Mouse (Mus musculus) intestine, embryonic 16.5 days (tissue): ENCODE measurements around the gene Mgat4d. TPM values are rescaled to one million over a fixed set of nuclear protein-coding genes. Genes with fewer than 3 reads are reported as not detected.

Experiments
- ATAC-seq: fragments of 200-750 bp; cut with Nextera tagmentation; 2 replicates; pipeline ENCODE4 v1.8.0; 2017; ENCODE audit warnings: moderate TSS enrichment, moderate library complexity
- H3K27ac ChIP-seq: fragments of 300-500 bp; sonication (generic); 2 replicates; pipeline ENCODE4 v1.5.1; 2014; ENCODE audit warnings: mild to moderate bottlenecking, low read length
- H3K27me3 ChIP-seq: fragments of 300-500 bp; sonication (generic); replicated peaks from 2 replicates; pipeline ENCODE4 v1.6.1; 2014; ENCODE audit warnings: low read length, control low read depth, mixed read lengths; ENCODE audit not compliant: control insufficient read depth, insufficient read depth
- H3K36me3 ChIP-seq: fragments of 300-500 bp; sonication (generic); 2 replicates; pipeline ENCODE4 v1.6.1; 2014; ENCODE audit warnings: low read length, control low read depth; ENCODE audit not compliant: control insufficient read depth, insufficient read depth
- H3K4me1 ChIP-seq: fragments of 300-500 bp; sonication (generic); 2 replicates; pipeline ENCODE4 v1.6.1; 2014; ENCODE audit warnings: low read length, control low read depth, mixed read lengths; ENCODE audit not compliant: control insufficient read depth, insufficient read depth
- H3K4me2 ChIP-seq: fragments of 300-500 bp; sonication (generic); 2 replicates; pipeline ENCODE4 v1.6.1; 2014; ENCODE audit warnings: low read depth, low read length, control low read depth
- H3K4me3 ChIP-seq: fragments of 300-500 bp; sonication (generic); 2 replicates; pipeline ENCODE4 v1.5.1; 2014; ENCODE audit warnings: mild to moderate bottlenecking, low read length
- H3K9ac ChIP-seq: fragments of 300-500 bp; sonication (generic); 2 replicates; pipeline ENCODE4 v1.6.1; 2014; ENCODE audit warnings: low read depth, low read length
- H3K9me3 ChIP-seq: fragments of 300-500 bp; sonication (generic); 2 replicates; pipeline ENCODE4 v1.6.1; 2016; ENCODE audit warnings: low read length, control low read depth; ENCODE audit not compliant: control insufficient read depth
- WGBS: fragments of 180-500 bp; shearing (Covaris S2); extraction: QIAGEN DNeasy Blood & Tissue Kit; methylation state at CpG from one replicate; pipeline ENCODE4 v1.1.7; 2014; 5-methylcytosine and 5-hydroxymethylcytosine counted together
- polyA plus RNA-seq: library from polyadenylated mRNA; unstranded; fragments of >200 nt; fragmentation: Nextera tagmentation; extraction: Ambion mirVana; gene quantifications from 2 replicates; pipeline ENCODE4 v1.2.1, GENCODE M21; 2015

The Mgat4d gene
- polyA plus RNA-seq, 1 experiment from 2014 or later: not detected

GRCm38 (mm10) chr8:83331567-83331898 is 16.7 kb upstream of the Mgat4d start:
- WGBS: 9% methylated on average over 7 of the region's 7 CpGs
- no peaks in the 10 kb centered on the region for H3K36me3 ChIP-seq
- peak overlapping the region; percentile 93 for H3K4me2 ChIP-seq
- peak overlapping the region; percentile 89 for H3K9ac ChIP-seq
- peak overlapping the region; percentile 93 for H3K4me3 ChIP-seq
- no peaks in the 10 kb centered on the region for H3K4me1 ChIP-seq
- H3K27me3 ChIP-seq: no peaks in the 10 kb centered on the region; the same call in 1 of the 2 replicates
- no peak for ATAC-seq
- H3K27ac ChIP-seq: no peak overlapping the region
- H3K9me3 ChIP-seq: no peaks in the 10 kb centered on the region

- no peaks in the 10 kb centered on the region for H3K4me1 ChIP-seq
- ATAC-seq: peak; percentile 99
- H3K27ac ChIP-seq: peak within 1 kb of the TSS; percentile 51; the same call in 1 of the 2 replicates
- H3K27me3 ChIP-seq: no peaks in the 10 kb centered on the region; the same call in 1 of the 2 replicates
- no peaks in the 10 kb centered on the region for H3K9me3 ChIP-seq
- WGBS: under 1% methylated on average over 85 of the region's 85 CpGs
- H3K4me3 ChIP-seq: peak within 1 kb of the TSS; percentile 93
- peak within 1 kb of the TSS; percentile 93 for H3K4me2 ChIP-seq
- H3K9ac ChIP-seq: peak within 1 kb of the TSS; percentile 89
- H3K36me3 ChIP-seq: no peaks in the 10 kb centered on the region
These were observed 16.2 kb upstream of the Mgat4d start, which contains the start of gene Elmod2 for GRCm38 (mm10) chr8:83331899-83332697. Gene Elmod2 (minus strand): TSS chr8:83332486.

- Histone ChIP-seq H3K9ac (peak overlapping the region; percentile 53; the same call in 1 of the 2 replicates), H3K4me3 (peak overlapping the region; percentile 93), H3K27ac (no peak overlapping the region), H3K9me3 (no peaks in the 10 kb centered on the region), H3K27me3 (no peaks in the 10 kb centered on the region; the same call in 1 of the 2 replicates), H3K36me3 (no peaks in the 10 kb centered on the region), H3K4me1 (no peaks in the 10 kb centered on the region), H3K4me2 (peak overlapping the region; percentile 63)
- ATAC-seq: peak; percentile 2; the same call in 1 of the 2 replicates
- 10% methylated on average over 7 of the region's 7 CpGs for whole genome bisulfite sequencing
These were observed 15.4 kb upstream of the Mgat4d start for GRCm38 (mm10) chr8:83332864-83333263.

GRCm38 (mm10) chr8:83342076-83342475 is 6.2 kb upstream of the Mgat4d start:
- no peak overlapping the region for H3K4me2 ChIP-seq
- H3K9me3 ChIP-seq: no peaks in the 10 kb centered on the region
- no peaks in the 10 kb centered on the region for H3K4me1 ChIP-seq
- H3K27ac ChIP-seq: no peak overlapping the region
- no peak overlapping the region for H3K4me3 ChIP-seq
- no peak overlapping the region for H3K9ac ChIP-seq
- no peaks in the 10 kb centered on the region for H3K27me3 ChIP-seq
- ATAC-seq: no peak
- no peaks in the 10 kb centered on the region for H3K36me3 ChIP-seq
- WGBS: 90% methylated on average over 3 of the region's 3 CpGs

- Histone ChIP-seq H3K36me3 (no peaks in the 10 kb centered on the region), H3K4me1 (no peaks in the 10 kb centered on the region), H3K27ac (no peak overlapping the region), H3K4me3 (no peak overlapping the region), H3K9me3 (no peaks in the 10 kb centered on the region), H3K9ac (no peak overlapping the region), H3K27me3 (no peaks in the 10 kb centered on the region), H3K4me2 (no peak overlapping the region)
- ATAC-seq: no peak
These were observed 5.6 kb upstream of the Mgat4d start for GRCm38 (mm10) chr8:83342693-83343092.

GRCm38 (mm10) chr8:83351315-83351714 is 3.0 kb downstream of the Mgat4d start:
- H3K27ac ChIP-seq: no peak overlapping the region

GRCm38 (mm10) chr8:83363156-83363769 is 15.0 kb downstream of the Mgat4d start:
- WGBS: 67% methylated on average over 7 of the region's 7 CpGs
- no peaks in the 10 kb centered on the region for H3K9me3 ChIP-seq
- no peaks in the 10 kb centered on the region for H3K36me3 ChIP-seq
- no peak overlapping the region for H3K4me3 ChIP-seq
- no peak overlapping the region for H3K9ac ChIP-seq
- no peak for ATAC-seq
- no peak overlapping the region for H3K27ac ChIP-seq
- H3K4me1 ChIP-seq: no peaks in the 10 kb centered on the region
- no peak overlapping the region for H3K4me2 ChIP-seq
- H3K27me3 ChIP-seq: no peaks in the 10 kb centered on the region

More at GRCm38 (mm10) chr8:83351315-83351714, 3.0 kb downstream of the Mgat4d start:
- Histone ChIP-seq H3K36me3 (no peaks in the 10 kb centered on the region), H3K9me3 (no peaks in the 10 kb centered on the region), H3K27me3 (no peaks in the 10 kb centered on the region), H3K9ac (no peak overlapping the region), H3K4me3 (no peak overlapping the region), H3K4me1 (no peaks in the 10 kb centered on the region), H3K4me2 (no peak overlapping the region)
- ATAC-seq: no peak
- WGBS: 95% methylated on average over 2 of the region's 2 CpGs

- no peak overlapping the region for H3K27ac ChIP-seq
- no peak for ATAC-seq
- H3K4me2 ChIP-seq: no peak overlapping the region
- H3K36me3 ChIP-seq: no peaks in the 10 kb centered on the region
- H3K4me1 ChIP-seq: no peaks in the 10 kb centered on the region
- H3K9ac ChIP-seq: no peak overlapping the region
- no peaks in the 10 kb centered on the region for H3K27me3 ChIP-seq
- no peak overlapping the region for H3K4me3 ChIP-seq
- no peaks in the 10 kb centered on the region for H3K9me3 ChIP-seq
These were observed 29.0 kb downstream of the Mgat4d start for GRCm38 (mm10) chr8:83377231-83377630.

GRCm38 (mm10) chr8:83380141-83380540 is 31.9 kb downstream of the Mgat4d start:
- no peak overlapping the region for H3K9ac ChIP-seq
- 46% methylated on average over 4 of the region's 4 CpGs for WGBS
- no peaks in the 10 kb centered on the region for H3K4me1 ChIP-seq
- no peaks in the 10 kb centered on the region for H3K36me3 ChIP-seq
- H3K4me3 ChIP-seq: no peak overlapping the region
- ATAC-seq: no peak
- no peak overlapping the region for H3K4me2 ChIP-seq
- H3K27ac ChIP-seq: no peak overlapping the region
- no peaks in the 10 kb centered on the region for H3K9me3 ChIP-seq
- no peaks in the 10 kb centered on the region for H3K27me3 ChIP-seq
